Mouse (Mus musculus) B cell, adult 2 months (primary cell): Measurements from ENCODE around the gene Jagn1.

ENCODE experiments used
- DNase-seq, 2 experiments: peaks; one replicate each; pipeline ENCODE4 v3.0.0; 2022

Jagn1 gene

DNA sequence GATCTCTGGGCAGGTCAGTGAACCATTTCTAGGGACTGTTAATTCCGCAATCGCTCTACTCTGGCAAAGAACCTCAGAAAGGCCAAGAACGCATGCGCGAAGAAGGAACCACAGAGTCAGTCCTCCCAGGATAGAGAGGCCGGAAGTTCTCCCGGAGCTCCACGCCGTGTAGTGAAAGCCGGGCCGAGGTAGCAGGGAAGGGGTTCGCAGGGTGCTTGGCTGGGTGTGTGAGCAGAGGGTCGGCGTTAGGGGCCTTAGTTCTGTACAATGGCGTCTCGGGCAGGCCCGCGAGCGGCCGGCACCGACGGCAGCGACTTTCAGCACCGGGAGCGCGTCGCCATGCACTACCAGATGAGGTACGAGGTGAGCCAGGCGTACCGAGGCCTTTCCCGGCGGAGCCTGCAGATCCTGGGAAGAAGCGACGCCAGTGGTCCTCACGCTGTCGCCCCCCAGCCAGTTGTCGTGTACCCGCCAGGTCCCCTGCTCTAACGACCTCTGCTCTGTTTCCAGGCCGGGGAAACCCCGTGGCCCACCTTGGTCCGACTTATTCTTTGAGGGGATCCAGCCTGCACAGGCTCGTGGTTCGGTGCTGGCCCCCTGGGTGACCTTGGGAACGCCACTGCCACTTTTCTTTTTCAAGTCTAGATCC, at the start of gene Jagn1:
Gene Jagn1, plus strand, starts transcription at position 128 of the 649 bp plus-strand sequence.
- peak; percentile 93 to 94 for DNase-seq

DNA sequence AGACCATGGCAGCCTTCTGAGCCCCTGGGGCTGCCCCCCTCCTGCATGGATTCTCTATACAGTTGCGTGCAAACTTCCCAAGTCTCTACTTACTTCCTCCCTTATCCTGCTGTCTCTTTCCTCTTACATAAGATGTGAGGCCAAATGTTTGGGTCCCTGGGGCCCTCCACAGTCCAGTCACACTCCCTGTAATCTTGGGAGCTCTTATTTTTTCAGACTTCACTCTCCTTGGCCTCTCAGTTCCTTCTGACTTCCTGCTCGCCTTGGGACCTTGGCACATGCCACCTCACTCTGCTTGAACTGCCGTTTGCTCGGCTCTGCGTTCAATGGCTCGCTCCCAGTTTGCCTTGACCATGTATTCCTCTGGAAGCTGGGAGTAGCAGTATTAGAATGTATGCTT, 48.4 kb upstream of the Jagn1 start:
- DNase-seq, result no peak

- no peak for DNase-seq
These were observed 47.6 kb upstream of the Jagn1 start for GRCm38 (mm10) chr6:113394811-113395210.

GRCm38 (mm10) chr6:113395501-113395900, 46.9 kb upstream of the Jagn1 start:
- DNase-seq, result no peak

- DNase-seq, result no peak
These were observed 45.9 kb upstream of the Jagn1 start for GRCm38 (mm10) chr6:113396270-113397030.

DNA sequence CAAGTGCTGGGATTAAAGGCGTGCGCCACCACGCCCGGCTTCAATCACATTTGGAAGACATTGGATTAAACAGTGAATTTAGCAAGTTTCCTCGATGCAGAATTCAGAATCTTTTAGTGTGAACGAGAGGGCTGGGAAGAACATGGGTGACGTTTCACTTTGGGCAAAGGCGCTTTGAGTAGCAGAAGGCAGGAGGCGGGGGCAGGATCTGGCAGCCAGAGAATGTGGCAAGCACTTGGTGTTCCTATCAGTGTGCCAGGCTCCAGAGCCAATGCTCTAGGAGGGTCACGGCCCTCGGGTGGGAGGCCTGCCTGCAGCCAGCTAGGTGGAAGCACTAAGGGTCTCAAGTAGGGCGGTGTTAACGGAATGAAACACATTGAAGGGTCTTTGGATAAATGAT, 40.3 kb upstream of the Jagn1 start:
- no peak for DNase-seq

DNA sequence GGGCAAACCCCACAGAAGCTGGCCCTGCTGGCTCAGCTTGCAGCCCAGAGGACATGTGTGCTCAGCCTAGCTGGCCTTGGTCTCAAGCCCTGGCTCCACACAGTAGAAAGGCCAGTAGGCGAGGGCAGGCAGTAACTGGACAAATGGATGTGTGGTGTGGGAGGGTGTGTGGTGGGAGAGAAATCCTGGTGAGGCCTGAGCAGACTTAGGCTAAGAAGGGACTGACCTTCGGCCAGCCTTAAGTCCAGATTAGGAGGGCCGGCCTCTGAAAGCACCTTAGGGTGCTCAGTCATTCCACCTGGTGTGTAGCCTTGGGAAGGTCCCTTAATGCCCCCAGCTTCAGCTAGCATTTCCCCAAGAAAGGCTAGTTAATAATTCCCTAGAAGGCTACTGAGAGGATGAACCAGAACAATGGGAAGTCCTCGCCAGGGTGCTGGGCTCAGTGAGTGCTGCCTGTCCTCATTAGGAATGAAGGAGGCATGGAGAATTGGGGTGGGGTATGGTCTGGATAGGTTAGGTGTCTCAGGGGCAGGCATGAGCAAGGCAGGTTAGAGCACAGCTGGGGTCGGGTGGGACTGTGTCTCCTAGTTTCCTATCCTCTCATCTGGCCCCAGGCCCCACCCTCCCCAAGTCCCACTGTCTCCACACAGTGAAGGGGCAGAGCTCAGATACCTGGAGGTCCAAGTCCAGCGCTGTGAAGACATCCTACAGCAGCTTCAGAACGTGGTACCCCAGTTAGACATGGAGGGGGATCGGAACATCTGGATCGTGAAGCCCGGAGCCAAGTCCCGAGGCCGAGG, 37.5 kb upstream of the Jagn1 start:
- DNase-seq, result no peak

DNA sequence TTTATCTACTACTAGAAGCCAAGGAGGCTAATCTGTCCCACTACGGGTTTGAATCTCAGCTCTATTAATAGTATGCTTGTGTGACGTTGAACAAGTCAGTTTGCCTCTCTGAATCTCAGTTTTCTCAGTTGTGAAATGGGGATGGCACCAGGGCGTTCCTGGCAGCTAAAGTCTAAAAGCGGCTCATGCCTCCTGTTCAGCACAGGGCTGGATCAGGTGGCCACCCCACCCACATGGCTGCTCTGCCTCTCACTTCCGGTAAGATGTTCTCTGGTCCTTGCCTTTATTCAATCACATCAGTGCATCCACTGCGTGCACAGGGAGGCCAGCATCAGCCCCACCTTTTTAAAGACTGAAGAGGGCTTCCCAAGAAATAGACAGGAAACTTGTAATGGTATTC, 36.9 kb upstream of the Jagn1 start:
- no peak for DNase-seq

GRCm38 (mm10) chr6:113406683-113407082, 35.7 kb upstream of the Jagn1 start:
- DNase-seq, result peak; percentile 26 to 36

- no peak for DNase-seq
These were observed 32.4 kb upstream of the Jagn1 start for GRCm38 (mm10) chr6:113410001-113410400.

GRCm38 (mm10) chr6:113416416-113416815, 26.0 kb upstream of the Jagn1 start:
- DNase-seq, result no peak

GRCm38 (mm10) chr6:113418441-113419198, 23.7 kb upstream of the Jagn1 start:
- DNase-seq, result peak in 1 of 2 experiments; percentile 12

DNA sequence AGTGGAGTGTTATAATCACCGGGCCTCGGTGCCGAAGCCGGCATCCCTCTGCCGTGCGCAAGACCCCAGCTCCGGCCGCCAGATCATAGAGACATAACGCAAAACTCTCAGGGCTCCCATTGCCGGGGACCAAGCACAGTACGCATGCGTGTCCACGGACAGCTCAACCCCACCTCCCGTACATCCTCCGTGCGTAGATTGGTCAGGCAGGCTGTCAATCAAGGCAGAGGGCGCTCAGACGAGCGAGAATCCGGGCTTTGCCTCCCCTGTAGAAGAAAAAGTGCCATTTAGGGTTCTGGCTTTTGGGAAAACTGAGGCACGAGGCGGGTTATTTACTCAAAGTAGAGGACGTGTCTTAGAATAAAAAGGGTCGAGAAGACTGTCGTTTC, 23.2 kb upstream of the Jagn1 start, which contains the start of gene Rpusd3:
Gene Rpusd3, minus strand, starts transcription at position 142 of the 389 bp plus-strand sequence.
- DNase-seq, result peak; percentile 96 to 97

GRCm38 (mm10) chr6:113423000-113423399, 19.4 kb upstream of the Jagn1 start:
- DNase-seq, result no peak

GRCm38 (mm10) chr6:113424187-113424586, 18.2 kb upstream of the Jagn1 start:
- DNase-seq, result no peak

DNA sequence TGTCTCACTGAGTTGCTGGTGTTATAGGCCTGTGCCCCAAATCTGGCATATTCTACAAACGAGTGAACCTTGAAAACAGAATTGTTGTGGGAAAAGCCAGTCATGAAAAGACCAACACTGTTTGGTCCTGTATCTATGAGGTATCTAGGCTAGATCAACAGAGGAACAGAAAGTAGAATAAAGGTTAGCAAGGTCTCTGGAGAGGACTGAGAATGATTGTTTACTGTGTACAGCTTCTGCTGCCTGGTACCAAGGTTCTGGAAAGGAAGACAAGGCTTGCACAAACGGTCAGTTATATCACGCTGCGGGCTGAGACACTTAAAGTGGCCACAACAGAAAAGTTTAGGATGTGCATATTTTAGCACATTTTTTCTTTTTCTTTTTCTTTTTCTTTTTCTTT, 15.7 kb upstream of the Jagn1 start:
- no peak for DNase-seq

- peak; percentile 74 to 77 for DNase-seq
These were observed 15.0 kb upstream of the Jagn1 start for GRCm38 (mm10) chr6:113427397-113427796.

DNA sequence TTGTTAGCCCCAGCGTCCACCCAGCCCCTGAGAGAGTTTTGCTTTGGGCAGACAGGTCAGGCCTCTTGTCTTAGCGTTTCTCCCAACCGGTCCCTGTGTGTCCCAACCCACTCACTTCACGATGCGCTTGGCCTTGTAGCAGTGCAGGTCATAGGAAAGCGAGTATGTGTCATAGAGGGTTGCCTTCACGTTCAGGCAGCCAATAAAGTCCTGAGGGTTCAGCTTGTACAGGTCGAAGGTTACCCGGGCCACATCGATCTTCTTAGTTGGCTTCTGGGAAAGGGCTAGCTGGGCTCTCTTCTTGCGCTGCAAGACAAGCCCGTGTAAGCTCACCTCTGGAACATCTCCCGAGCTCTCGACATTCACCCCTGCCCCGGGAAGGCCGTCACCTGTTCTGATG, 14.4 kb upstream of the Jagn1 start:
- DNase-seq, result no peak

DNA sequence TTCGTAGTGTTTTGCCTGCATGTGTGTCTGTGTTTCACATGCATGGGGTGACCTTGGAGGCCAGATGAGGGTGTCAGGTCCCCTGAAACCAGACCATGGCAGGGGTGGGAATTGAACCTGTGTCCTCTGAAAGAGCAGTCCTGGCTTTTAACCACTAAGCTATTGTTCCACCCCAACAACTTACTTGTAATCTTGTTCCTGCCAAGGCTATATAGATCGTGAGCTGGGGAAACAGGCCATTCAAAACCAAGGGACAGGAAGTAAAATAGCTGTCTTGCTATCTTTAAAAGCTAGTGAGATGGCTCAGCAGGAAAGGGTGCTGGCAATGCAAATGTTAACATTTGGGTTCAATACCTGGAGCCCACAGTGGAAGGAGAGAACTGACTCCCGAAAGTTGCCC, 12.4 kb upstream of the Jagn1 start:
- DNase-seq, result no peak

DNA sequence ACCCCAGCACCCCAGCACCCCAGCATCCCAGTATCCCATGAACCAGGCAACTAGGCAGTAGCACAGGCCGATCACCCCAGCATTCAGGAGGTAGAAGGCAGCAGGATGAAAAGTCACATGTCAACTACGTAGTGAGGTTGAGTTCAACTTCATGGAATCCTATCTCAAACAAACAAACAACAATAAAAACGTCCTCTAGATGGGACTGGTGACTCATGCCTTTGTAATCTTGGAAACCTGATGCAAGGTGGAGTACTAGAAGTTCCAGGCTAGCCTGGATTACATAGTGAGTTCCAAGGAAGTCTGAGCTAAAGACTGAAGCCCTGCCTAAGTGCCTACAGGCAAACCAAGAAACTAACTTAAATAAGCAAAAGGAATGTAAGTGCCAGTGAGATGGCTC, 11.5 kb upstream of the Jagn1 start:
- no peak for DNase-seq

- DNase-seq, result no peak
These were observed 10.6 kb upstream of the Jagn1 start for GRCm38 (mm10) chr6:113431801-113432200.

DNA sequence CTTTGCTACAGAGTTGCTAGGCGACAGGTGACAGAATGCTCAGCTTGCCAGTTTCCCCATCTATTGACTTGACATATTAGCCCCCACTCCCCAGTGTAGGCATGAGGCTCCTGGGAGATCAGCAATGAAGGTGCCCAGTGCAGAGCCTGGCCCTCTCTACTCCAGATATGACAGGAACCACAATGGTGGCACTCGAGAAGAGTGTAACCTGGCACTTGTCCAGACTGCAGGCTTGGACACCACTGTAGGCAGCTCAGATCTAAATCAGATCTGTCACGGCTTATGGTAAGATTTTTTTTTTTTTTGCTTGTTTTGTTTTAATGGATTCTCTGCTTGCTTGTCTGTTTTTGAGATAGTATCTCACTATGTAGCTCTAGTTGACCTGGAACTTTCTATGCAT, 8.7 kb upstream of the Jagn1 start:
- DNase-seq, result no peak

- no peak for DNase-seq
These were observed 7.7 kb upstream of the Jagn1 start for GRCm38 (mm10) chr6:113434691-113435090.
